Mouse (Mus musculus) adrenal gland, adult 2 months (tissue): Measurements from ENCODE around the gene Abhd5. TPM values are rescaled to one million over a fixed set of nuclear protein-coding genes. Genes with fewer than 3 reads are reported as not detected.
"Not testable (repeated sequence)": the region's sequence is repeated elsewhere in the genome, so short reads cannot be mapped to it uniquely, and the experiment has no call there.

Experiments used
- DNase-seq: peaks from one replicate; pipeline ENCODE4 v3.0.0; 2021
- long read RNA-seq: library from polyadenylated mRNA; stranded (forward); transcript quantifications from one replicate; pipeline ENCODE4 v2.0.0, GENCODE M21; 2021
- polyA plus RNA-seq: library from polyadenylated mRNA; depleted of rRNA; stranded (reverse); fragments of >200 nt; gene quantifications from 2 replicates; pipeline ENCODE4 v1.2.3, GENCODE M21; 2012; rRNA removed
- total RNA-seq, 2 experiments: library from RNA; stranded (reverse); gene quantifications; 2 replicates each; pipeline ENCODE4 v1.2.3; 2021

The Abhd5 gene
- 100 to 1,000 TPM in 1 of 2 experiments, 10 to 100 TPM in 1; 90.4 to 137 TPM for total RNA-seq
- polyA plus RNA-seq, result 14.7 and 17.6 TPM in 2 replicates
- long read RNA-seq, transcript Abhd5-204 (7 exons, 3,157 nt), result major isoform, 65 of 93 reads
- long read RNA-seq, partial matches to known transcripts, result 9 of 93 reads
- long read RNA-seq, other reads (novel, unspliced or antisense), result 16 of 93 reads

- peak; percentile 98 for DNase-seq
Measured at GRCm38 (mm10) chr9:122351303-122352024, at the start of gene Abhd5. Gene Abhd5, plus strand, starts transcription at chr9:122351608.

- peak; percentile 25 for DNase-seq
Measured at GRCm38 (mm10) chr9:122305302-122305701, 46.1 kb upstream of the Abhd5 start.

- DNase-seq, result peak; percentile 42
Measured at GRCm38 (mm10) chr9:122309013-122309980, 42.1 kb upstream of the Abhd5 start.

GRCm38 (mm10) chr9:122310613-122311049 is 40.8 kb upstream of the Abhd5 start:
- DNase-seq, result peak; percentile 88

GRCm38 (mm10) chr9:122311051-122311760 is 40.2 kb upstream of the Abhd5 start:
- peak; percentile 85 for DNase-seq

GRCm38 (mm10) chr9:122312296-122312990 is 39.0 kb upstream of the Abhd5 start:
- no peak for DNase-seq

- DNase-seq, result not testable (repeated sequence)
Measured at GRCm38 (mm10) chr9:122313128-122313527, 38.3 kb upstream of the Abhd5 start.

- no peak for DNase-seq
Measured at GRCm38 (mm10) chr9:122314386-122314785, 37.0 kb upstream of the Abhd5 start.

GRCm38 (mm10) chr9:122314942-122315341 is 36.5 kb upstream of the Abhd5 start:
- DNase-seq, result no peak

- DNase-seq, result no peak
Measured at GRCm38 (mm10) chr9:122315501-122315900, 35.9 kb upstream of the Abhd5 start.

- no peak for DNase-seq
Measured at GRCm38 (mm10) chr9:122316562-122316961, 34.8 kb upstream of the Abhd5 start.

GRCm38 (mm10) chr9:122320626-122321025 is 30.8 kb upstream of the Abhd5 start:
- DNase-seq, result no peak

- no peak for DNase-seq
Measured at GRCm38 (mm10) chr9:122322356-122322755, 29.1 kb upstream of the Abhd5 start.

- no peak for DNase-seq
Measured at GRCm38 (mm10) chr9:122325996-122326395, 25.4 kb upstream of the Abhd5 start.

- DNase-seq, result no peak
Measured at GRCm38 (mm10) chr9:122328199-122328598, 23.2 kb upstream of the Abhd5 start.

- no peak for DNase-seq
Measured at GRCm38 (mm10) chr9:122336677-122337076, 14.7 kb upstream of the Abhd5 start.

- no peak for DNase-seq
Measured at GRCm38 (mm10) chr9:122337510-122337931, 13.9 kb upstream of the Abhd5 start.

- no peak for DNase-seq
Measured at GRCm38 (mm10) chr9:122339972-122340371, 11.4 kb upstream of the Abhd5 start.

- no peak for DNase-seq
Measured at GRCm38 (mm10) chr9:122343399-122343798, 8.0 kb upstream of the Abhd5 start.

GRCm38 (mm10) chr9:122344560-122344959 is 6.8 kb upstream of the Abhd5 start:
- no peak for DNase-seq

- DNase-seq, result no peak
Measured at GRCm38 (mm10) chr9:122345291-122345690, 6.1 kb upstream of the Abhd5 start.
